Mouse (Mus musculus): ENCODE data around the gene Rpl7l1.

Rpl7l1 gene

DNA sequence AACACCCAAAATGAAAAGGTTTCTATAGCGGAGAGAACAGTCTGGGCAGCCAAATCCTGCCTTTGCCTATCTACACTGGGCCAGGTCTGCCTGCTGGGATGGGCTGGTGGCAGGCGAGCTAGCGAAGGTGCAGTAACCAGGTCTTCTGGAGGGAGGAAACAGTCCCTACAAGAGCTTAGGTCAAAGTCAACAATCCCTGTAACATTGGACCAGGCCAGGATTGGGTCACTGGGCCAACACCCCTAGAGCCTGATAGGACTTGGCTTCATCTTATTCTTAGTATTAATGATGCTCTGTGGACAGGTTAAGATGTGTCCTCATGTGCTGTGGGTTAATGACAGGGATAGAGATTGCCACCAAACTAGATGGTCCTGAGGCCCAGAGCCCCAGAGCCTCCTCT, 48.4 kb downstream of the Rpl7l1 start:
- DNase-seq = no peak

DNA sequence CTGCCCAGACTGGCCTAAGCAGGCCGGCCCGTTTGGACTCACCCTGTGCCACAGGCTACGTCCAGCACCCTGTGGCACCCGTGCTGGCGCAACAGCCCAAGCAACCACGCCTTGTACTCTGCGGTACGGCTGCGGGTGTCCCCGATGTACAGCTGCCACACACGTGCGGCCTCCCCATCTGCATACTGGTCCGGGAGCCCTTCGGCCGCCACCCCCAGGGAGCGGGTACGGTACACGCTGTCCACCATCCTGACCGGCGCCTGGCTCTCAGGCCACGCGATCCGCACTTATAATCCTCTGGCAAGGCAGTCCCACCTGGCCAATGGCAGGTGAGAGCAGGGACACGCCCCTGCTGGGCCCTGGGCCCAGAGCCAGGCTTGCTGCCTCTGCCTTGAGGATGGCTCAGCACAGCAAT, 53.6 kb downstream of the Rpl7l1 start, which contains the start of gene Gnmt:
Gene Gnmt, minus strand, starts transcription at position 265 of the 415 bp plus-strand sequence.
- DNase-seq = no peak

DNA sequence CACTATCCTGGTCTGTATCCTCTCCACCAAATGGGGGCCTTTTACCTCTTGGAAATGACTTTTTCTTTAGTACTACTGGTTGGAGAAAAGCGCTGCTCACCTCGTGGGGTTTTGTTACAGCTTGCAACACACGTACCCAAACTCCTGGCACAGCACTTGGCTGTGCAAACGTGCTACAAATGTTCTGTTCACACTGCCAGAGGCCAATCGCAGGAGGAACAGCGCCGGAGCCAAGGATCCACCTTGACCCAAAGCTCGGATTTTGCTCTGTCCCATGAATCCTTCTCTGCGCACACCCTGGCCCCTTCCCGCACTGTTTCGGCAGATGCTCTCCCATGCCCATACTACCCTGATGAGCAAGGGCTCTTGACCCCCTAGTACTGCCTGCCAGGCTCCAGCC, 54.0 kb downstream of the Rpl7l1 start:
- no peak for DNase-seq

DNA sequence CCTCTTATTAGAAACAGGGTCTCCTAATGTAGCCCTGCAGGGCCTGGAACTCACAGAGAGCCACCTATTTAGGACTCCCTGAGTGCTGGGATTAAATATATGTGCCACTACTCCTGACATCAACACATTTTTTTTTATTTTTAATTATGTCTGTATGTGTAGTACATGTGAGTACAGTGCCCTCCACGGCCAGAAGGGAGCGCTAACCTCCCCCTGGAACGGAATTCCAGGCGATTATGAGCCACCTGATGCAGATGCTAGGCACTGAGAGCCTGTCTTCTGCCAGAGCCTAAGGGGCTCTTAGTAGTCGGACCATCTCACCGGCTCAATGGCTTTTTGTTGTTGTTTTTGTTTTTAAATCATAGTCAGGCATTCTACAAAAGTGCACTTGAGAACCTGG, 54.5 kb downstream of the Rpl7l1 start:
- no peak for DNase-seq

DNA sequence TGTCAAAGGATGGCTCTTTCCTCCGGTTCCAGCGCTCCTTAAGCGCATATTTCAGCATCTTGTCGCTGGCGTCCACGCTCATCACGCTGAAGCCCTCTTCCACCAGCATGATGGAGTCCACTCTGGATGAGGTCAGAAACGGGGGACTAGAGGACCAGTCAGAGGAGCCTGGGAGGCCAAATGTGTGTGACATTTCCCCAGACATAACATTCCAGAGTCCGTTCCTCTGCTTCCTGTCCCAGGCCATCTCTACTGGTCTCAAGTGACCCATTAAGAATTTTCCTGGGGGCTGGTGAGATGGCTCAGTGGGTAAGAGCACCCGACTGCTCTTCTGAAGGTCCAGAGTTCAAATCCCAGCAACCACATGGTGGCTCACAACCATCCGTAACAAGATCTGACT, 55.2 kb downstream of the Rpl7l1 start:
- DNase-seq = no peak

DNA sequence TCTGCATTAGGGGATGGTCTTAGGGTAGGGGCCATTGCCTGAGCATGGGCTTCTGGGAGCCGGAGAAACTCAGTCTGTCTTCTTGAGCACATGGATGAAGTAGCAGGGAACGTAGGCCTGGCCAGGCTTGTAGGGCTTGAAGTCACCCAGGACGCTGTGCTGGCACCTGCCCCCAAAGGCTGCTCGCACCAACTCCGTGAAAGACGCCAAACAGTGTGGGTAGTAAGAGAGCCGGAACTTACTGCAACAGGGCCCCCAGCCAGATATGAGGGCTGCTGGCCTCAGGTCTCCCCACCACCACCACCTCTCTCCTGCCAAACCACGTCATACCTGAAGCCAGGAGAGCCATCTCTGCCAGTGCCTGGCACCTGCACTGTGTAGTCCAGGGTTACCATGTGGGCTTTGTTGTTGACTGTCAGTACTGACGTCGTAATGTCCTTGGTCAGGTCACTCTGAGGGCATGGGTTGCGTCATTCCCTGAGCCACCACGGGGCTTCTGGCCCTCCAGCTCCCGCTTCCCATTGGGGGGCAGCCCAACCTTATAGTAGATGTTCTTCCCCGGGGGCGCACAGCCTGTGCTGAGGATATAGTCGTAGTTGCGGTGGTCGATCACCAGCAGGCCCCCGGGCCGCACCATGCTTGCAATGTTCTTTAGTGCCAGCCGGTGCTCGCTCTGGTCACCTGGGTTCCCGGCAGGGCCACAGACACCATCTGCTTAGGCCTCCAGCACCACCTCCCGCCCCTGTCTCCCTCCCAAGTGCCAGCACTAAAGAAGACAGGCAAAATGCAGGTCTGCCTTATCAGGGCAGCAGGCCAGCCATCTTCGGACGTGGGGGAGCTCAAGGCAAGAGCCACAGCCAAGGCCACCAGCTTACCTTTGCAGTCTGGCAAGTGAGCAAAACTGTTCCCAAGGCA, 56.5 kb downstream of the Rpl7l1 start:
- DNase-seq = no peak

DNA sequence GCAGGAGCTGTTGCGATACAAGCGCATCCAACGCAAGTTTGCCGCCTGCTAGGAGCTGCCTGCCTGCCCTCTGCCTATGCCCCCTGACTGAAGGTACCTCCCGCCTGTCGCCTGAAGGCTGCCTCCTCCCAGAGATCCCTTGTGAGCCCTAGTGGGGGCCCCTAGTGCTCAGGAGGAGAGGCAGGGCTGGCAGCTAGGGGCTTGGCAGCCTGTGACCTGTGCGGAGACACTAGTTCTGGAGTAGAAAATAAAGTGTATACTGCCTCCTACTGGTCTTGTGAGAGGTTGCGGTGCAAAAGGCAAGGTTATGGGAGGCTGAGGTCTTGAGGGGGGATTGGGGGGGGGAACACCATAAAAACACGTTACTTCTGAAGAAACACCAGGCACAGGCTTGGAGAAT, 57.2 kb downstream of the Rpl7l1 start:
- no peak for DNase-seq

DNA sequence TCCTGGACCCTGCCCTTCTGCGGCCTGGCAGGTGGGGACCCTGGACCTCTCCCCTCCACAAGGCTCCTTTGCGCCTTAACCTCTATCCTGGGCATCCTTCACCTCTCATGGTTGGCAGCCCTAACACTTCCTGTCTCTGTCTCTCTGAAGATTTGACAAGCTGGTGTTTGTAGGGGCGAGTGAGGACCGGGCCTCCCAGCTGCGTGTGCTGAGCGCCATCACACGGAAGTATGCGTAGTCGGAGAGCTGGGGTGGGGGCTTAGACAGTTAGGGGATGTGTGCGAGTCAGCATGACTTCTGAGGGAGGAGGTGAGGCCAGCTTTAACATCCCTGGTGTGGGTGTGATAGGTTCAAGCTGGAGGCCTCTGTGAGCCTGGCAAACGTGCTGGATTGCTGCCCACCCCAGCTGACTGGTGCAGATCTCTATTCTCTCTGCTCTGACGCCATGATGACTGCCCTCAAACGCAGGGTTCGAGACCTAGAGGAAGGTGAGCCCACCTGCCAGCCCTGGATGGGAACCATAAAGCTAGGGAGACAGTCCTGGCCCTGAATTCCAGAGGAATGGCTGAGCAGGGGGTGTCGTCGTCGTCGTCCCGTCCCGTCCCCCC, 57.9 kb downstream of the Rpl7l1 start:
- no peak for DNase-seq
